Mouse (Mus musculus) cerebellum, postnatal 14 days (tissue): ENCODE data around the gene Slc5a5.

Source experiments
- DNase-seq, 2 experiments: peaks; one replicate each; pipeline ENCODE4 v3.0.0; 2021; ENCODE audit warnings: mixed read lengths in 2 of 2

Gene Slc5a5

GRCm38 (mm10) chr8:70892022-70892895 lies at the start of gene Slc5a5:
Gene Slc5a5 (minus strand): TSS chr8:70892757.
- peak in 1 of 2 experiments; percentile 39 for DNase-seq

- no peak for DNase-seq
Observed at GRCm38 (mm10) chr8:70941478-70941877, 48.9 kb upstream of the Slc5a5 start.

- no peak for DNase-seq
Observed at GRCm38 (mm10) chr8:70937200-70937599, 44.6 kb upstream of the Slc5a5 start.

- DNase-seq, result no peak
Observed at GRCm38 (mm10) chr8:70934786-70935185, 42.2 kb upstream of the Slc5a5 start.

GRCm38 (mm10) chr8:70933036-70933435 lies 40.5 kb upstream of the Slc5a5 start:
- DNase-seq, result no peak

GRCm38 (mm10) chr8:70931731-70932130 lies 39.2 kb upstream of the Slc5a5 start:
- peak in 1 of 2 experiments; percentile 19 for DNase-seq

GRCm38 (mm10) chr8:70928778-70929322 lies 36.3 kb upstream of the Slc5a5 start:
- no peak for DNase-seq

GRCm38 (mm10) chr8:70928096-70928495 lies 35.5 kb upstream of the Slc5a5 start:
- DNase-seq, result no peak

- no peak for DNase-seq
Observed at GRCm38 (mm10) chr8:70926396-70926795, 33.8 kb upstream of the Slc5a5 start.

GRCm38 (mm10) chr8:70925754-70926153 lies 33.2 kb upstream of the Slc5a5 start:
- no peak for DNase-seq

- no peak for DNase-seq
Observed at GRCm38 (mm10) chr8:70924151-70924550, 31.6 kb upstream of the Slc5a5 start.

GRCm38 (mm10) chr8:70920049-70920922 lies 27.7 kb upstream of the Slc5a5 start:
- DNase-seq, result no peak

GRCm38 (mm10) chr8:70914704-70915103 lies 22.1 kb upstream of the Slc5a5 start:
- DNase-seq, result no peak

GRCm38 (mm10) chr8:70913523-70913922 lies 21.0 kb upstream of the Slc5a5 start:
- DNase-seq, result peak in 1 of 2 experiments; percentile 21

- DNase-seq, result no peak
Observed at GRCm38 (mm10) chr8:70912955-70913354, 20.4 kb upstream of the Slc5a5 start.

GRCm38 (mm10) chr8:70911596-70911995 lies 19.0 kb upstream of the Slc5a5 start:
- DNase-seq, result peak in 1 of 2 experiments; percentile 47

GRCm38 (mm10) chr8:70907518-70907917 lies 15.0 kb upstream of the Slc5a5 start:
- DNase-seq, result no peak

GRCm38 (mm10) chr8:70905831-70906736 lies 13.5 kb upstream of the Slc5a5 start, which contains the start of gene Map1s:
Gene Map1s (plus strand): TSS chr8:70905932.
- DNase-seq, result peak; percentile 93

GRCm38 (mm10) chr8:70905463-70905830 lies 12.9 kb upstream of the Slc5a5 start:
- no peak for DNase-seq

GRCm38 (mm10) chr8:70904532-70904931 lies 12.0 kb upstream of the Slc5a5 start:
- no peak for DNase-seq

GRCm38 (mm10) chr8:70903582-70903981 lies 11.0 kb upstream of the Slc5a5 start:
- DNase-seq, result no peak

GRCm38 (mm10) chr8:70903112-70903511 lies 10.6 kb upstream of the Slc5a5 start:
- DNase-seq, result no peak
